Mouse (Mus musculus) embryonic facial prominence, embryonic 12.5 days (tissue): ENCODE measurements at regions not wholly inside any gene's neighbourhood (a gene's known extent, or its start where the extent isn't known, plus 50 kb on each side); places are given as distances from the start of the nearest gene placed in this dataset.

Experiments used
- ATAC-seq: fragments of 200-750 bp; cut with Nextera tagmentation; 2 replicates; pipeline ENCODE4 v1.8.0; 2017; ENCODE audit not compliant: insufficient number of reproducible peaks, insufficient read depth, low FRiP score, low TSS enrichment
- H3K27ac ChIP-seq: fragments of 300-500 bp; sonication (generic); 2 replicates; pipeline ENCODE4 v1.5.1; 2016; ENCODE audit warnings: mild to moderate bottlenecking
- H3K27me3 ChIP-seq: fragments of 300-500 bp; sonication (generic); 2 replicates; pipeline ENCODE4 v1.6.1; 2016; ENCODE audit warnings: mild to moderate bottlenecking, moderate library complexity
- H3K36me3 ChIP-seq: fragments of 300-500 bp; sonication (generic); 2 replicates; pipeline ENCODE4 v1.6.1; 2016; ENCODE audit warnings: mild to moderate bottlenecking
- H3K4me1 ChIP-seq: fragments of 300-500 bp; sonication (generic); 2 replicates; pipeline ENCODE4 v1.6.1; 2016
- H3K4me2 ChIP-seq: fragments of 300-500 bp; sonication (generic); replicated peaks from 2 replicates; pipeline ENCODE4 v1.6.1; 2016; ENCODE audit warnings: mild to moderate bottlenecking, moderate library complexity
- H3K4me3 ChIP-seq: fragments of 300-500 bp; sonication (generic); 2 replicates; pipeline ENCODE4 v1.5.1; 2016; ENCODE audit warnings: mild to moderate bottlenecking
- H3K9ac ChIP-seq: fragments of 300-500 bp; sonication (generic); 2 replicates; pipeline ENCODE4 v1.6.1; 2016; ENCODE audit warnings: mild to moderate bottlenecking, moderate library complexity
- H3K9me3 ChIP-seq: fragments of 300-500 bp; sonication (generic); 2 replicates; pipeline ENCODE4 v1.6.1; 2016; ENCODE audit warnings: mild to moderate bottlenecking, moderate library complexity
- WGBS: fragments of 180-500 bp; shearing (Covaris S2); methylation state at CpG from one replicate; pipeline ENCODE4 v1.1.7; 2016; 5-methylcytosine and 5-hydroxymethylcytosine counted together

- 75% methylated on average over 1 of the region's 1 CpGs for WGBS
- peaks cover 6% of the 10 kb centered on the region for H3K4me1 ChIP-seq
- H3K36me3 ChIP-seq, result no peaks in the 10 kb centered on the region
- no peak for ATAC-seq
- H3K27me3 ChIP-seq, result no peaks in the 10 kb centered on the region
- no peak overlapping the region for H3K27ac ChIP-seq
- no peaks in the 10 kb centered on the region for H3K9me3 ChIP-seq
- H3K4me3 ChIP-seq, result no peak overlapping the region
- H3K4me2 ChIP-seq, result no peak overlapping the region
- H3K9ac ChIP-seq, result no peak overlapping the region
Measured at GRCm38 (mm10) chr14:72148886-72149285, 342.8 kb downstream of the Gm9195 start.

GRCm38 (mm10) chr14:72146381-72146780 is 345.3 kb downstream of the Gm9195 start:
- Histone ChIP-seq H3K4me1 (peaks cover 6% of the 10 kb centered on the region), H3K9ac (no peak overlapping the region), H3K4me3 (no peak overlapping the region), H3K27ac (no peak overlapping the region), H3K9me3 (no peaks in the 10 kb centered on the region), H3K4me2 (no peak overlapping the region), H3K27me3 (no peaks in the 10 kb centered on the region), H3K36me3 (no peaks in the 10 kb centered on the region)
- no peak for ATAC-seq
- WGBS, result 13% methylated on average over 2 of the region's 2 CpGs

DNA sequence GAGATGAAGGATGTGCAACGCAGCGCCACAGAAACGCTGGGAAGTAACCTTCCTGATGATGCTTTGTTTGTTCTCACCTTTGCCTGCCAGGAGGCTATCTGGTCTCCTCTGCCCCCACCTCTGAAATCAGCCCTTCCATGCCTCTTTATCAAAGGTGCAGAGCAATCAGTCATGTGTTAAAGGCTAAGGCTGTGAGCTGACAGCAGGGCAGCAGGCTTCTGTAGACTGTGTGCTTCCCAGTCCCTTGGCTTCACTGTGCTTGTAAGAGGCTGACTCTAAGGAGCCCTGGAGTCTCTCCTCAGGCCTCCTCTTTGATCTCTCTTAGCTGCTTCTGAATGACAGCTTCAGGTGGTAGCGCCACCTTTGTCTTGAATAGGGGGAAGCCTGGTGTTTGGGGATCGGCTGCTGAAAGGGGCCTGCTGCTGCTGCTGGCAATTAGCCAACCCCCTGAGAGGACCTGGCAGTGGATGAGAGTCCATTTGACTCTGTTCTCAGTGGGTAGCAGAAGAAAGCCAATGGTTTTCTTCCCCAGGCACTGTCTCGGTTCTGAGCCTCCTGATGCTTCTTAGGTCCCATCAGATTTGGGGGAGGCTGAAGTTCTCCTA is 348.7 kb downstream of the Gm9195 start:
- no peaks in the 10 kb centered on the region for H3K4me1 ChIP-seq
- WGBS, result 15% methylated on average over 6 of the region's 6 CpGs
- H3K36me3 ChIP-seq, result no peaks in the 10 kb centered on the region
- no peak overlapping the region for H3K4me2 ChIP-seq
- H3K9me3 ChIP-seq, result no peaks in the 10 kb centered on the region
- no peaks in the 10 kb centered on the region for H3K27me3 ChIP-seq
- H3K27ac ChIP-seq, result no peak overlapping the region
- no peak for ATAC-seq
- no peak overlapping the region for H3K4me3 ChIP-seq
- H3K9ac ChIP-seq, result no peak overlapping the region

DNA sequence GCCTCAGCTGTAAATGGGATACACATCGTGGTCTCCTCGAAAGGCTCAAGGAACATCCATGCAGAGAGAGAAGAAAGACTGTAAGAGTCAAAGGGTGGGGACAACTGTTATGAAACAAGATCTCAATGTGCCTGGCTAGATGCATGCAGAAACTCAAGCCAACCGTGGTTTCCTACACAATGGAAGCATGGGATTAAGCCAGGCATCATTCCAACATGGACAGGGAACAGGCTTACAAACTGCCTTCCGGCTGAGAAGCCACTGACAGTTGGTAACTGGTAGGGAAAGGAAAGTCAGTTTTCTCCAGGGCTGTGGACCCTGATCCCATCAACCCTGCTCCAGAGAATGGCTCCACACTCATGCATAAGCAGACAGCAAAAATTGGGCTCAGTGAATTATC is 350.5 kb downstream of the Gm9195 start:
- Histone ChIP-seq H3K4me2 (no peak overlapping the region), H3K4me1 (no peaks in the 10 kb centered on the region), H3K36me3 (no peaks in the 10 kb centered on the region), H3K9me3 (no peaks in the 10 kb centered on the region), H3K27me3 (no peaks in the 10 kb centered on the region), H3K4me3 (no peak overlapping the region), H3K27ac (no peak overlapping the region), H3K9ac (no peak overlapping the region)
- 81% methylated on average over 4 of the region's 4 CpGs for WGBS
- ATAC-seq, result no peak

GRCm38 (mm10) chr14:72130149-72130548 is 361.5 kb downstream of the Gm9195 start:
- no peak for ATAC-seq
- H3K9ac ChIP-seq, result no peak overlapping the region
- no peak overlapping the region for H3K4me2 ChIP-seq
- no peaks in the 10 kb centered on the region for H3K27me3 ChIP-seq
- no peaks in the 10 kb centered on the region for H3K36me3 ChIP-seq
- H3K9me3 ChIP-seq, result no peaks in the 10 kb centered on the region
- H3K4me1 ChIP-seq, result no peaks in the 10 kb centered on the region
- 55% methylated on average over 4 of the region's 4 CpGs for WGBS
- no peak overlapping the region for H3K4me3 ChIP-seq
- no peak overlapping the region for H3K27ac ChIP-seq

- no peak for ATAC-seq
- H3K4me3 ChIP-seq, result no peak overlapping the region
- H3K9ac ChIP-seq, result no peak overlapping the region
- no peaks in the 10 kb centered on the region for H3K27me3 ChIP-seq
- H3K4me2 ChIP-seq, result no peak overlapping the region
- H3K36me3 ChIP-seq, result no peaks in the 10 kb centered on the region
- H3K4me1 ChIP-seq, result 0 out of 2 replicates have a peak, but pooled peaks cover 4% of the 10 kb centered on the region
- H3K9me3 ChIP-seq, result no peaks in the 10 kb centered on the region
- H3K27ac ChIP-seq, result no peak overlapping the region
- WGBS, result 82% methylated on average over 4 of the region's 4 CpGs
Measured at GRCm38 (mm10) chr14:72121786-72122185, 369.9 kb downstream of the Gm9195 start.

GRCm38 (mm10) chr14:72121006-72121405 is 370.6 kb downstream of the Gm9195 start:
- Histone ChIP-seq H3K27me3 (no peaks in the 10 kb centered on the region), H3K9ac (no peak overlapping the region), H3K4me2 (no peak overlapping the region), H3K9me3 (no peaks in the 10 kb centered on the region), H3K4me1 (0 out of 2 replicates have a peak, but pooled peaks cover 4% of the 10 kb centered on the region), H3K27ac (no peak overlapping the region), H3K4me3 (no peak overlapping the region), H3K36me3 (no peaks in the 10 kb centered on the region)
- no peak for ATAC-seq
- WGBS, result 10% methylated on average over 1 of the region's 1 CpGs

DNA sequence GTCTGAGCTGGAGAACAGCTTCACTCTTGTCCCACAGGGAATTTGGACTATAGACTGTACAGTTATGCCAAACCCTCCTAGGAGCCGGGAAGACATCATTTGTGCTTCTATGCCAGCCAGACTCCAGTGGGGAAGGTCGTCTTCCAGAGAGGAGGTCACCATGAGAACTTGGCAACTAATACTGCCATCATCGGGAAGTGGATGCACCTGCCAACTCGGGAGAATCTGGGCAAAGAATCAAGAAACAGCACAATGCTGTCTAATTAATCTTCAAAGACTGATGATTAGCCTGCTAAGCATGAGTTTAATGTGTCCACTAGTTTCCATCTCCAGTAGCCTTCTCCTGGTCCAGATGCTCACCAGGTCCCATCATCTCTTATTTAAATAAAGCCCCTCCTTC is 374.8 kb downstream of the Gm9195 start:
- ATAC-seq, result no peak
- WGBS, result 83% methylated on average over 4 of the region's 4 CpGs
- no peak overlapping the region for H3K9ac ChIP-seq

GRCm38 (mm10) chr14:72113377-72113993 is 378.2 kb downstream of the Gm9195 start:
- Histone ChIP-seq H3K27ac (no peak overlapping the region), H3K4me2 (no peak overlapping the region), H3K27me3 (no peaks in the 10 kb centered on the region), H3K9ac (no peak overlapping the region), H3K9me3 (no peaks in the 10 kb centered on the region), H3K4me3 (no peak overlapping the region), H3K36me3 (no peaks in the 10 kb centered on the region), H3K4me1 (no peaks in the 10 kb centered on the region)
- no peak for ATAC-seq
- 83% methylated on average over 8 of the region's 8 CpGs for whole genome bisulfite sequencing

More for the DNA sequence above, 374.8 kb downstream of the Gm9195 start:
- Histone ChIP-seq H3K4me3 (no peak overlapping the region), H3K4me1 (0 out of 2 replicates have a peak, but pooled peaks cover 4% of the 10 kb centered on the region), H3K4me2 (no peak overlapping the region), H3K36me3 (no peaks in the 10 kb centered on the region), H3K27me3 (no peaks in the 10 kb centered on the region), H3K27ac (no peak overlapping the region), H3K9me3 (no peaks in the 10 kb centered on the region)

DNA sequence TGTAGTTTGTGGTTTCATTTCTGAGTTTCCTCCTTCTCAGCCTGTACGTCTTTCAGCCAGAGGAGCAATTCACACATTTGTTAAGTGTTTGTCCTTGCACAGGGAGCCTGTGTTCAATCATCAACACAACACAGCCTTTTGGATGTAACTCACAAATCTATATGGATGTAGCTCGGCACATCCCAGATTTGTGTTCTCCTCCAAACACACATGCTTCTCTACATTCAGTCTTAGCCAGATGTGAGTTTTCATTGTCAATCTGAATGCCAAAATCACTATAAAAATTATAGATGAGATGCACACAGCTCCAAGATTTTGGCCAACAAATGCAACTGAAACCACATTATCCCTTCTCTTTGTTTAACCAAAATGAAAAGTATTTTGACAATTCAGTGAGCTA is 380.9 kb downstream of the Gm9195 start:
- 83% methylated on average over 2 of the region's 2 CpGs for WGBS
- Histone ChIP-seq H3K4me1 (no peaks in the 10 kb centered on the region), H3K4me2 (no peak overlapping the region), H3K9ac (no peak overlapping the region), H3K36me3 (no peaks in the 10 kb centered on the region), H3K27ac (no peak overlapping the region), H3K9me3 (no peaks in the 10 kb centered on the region), H3K4me3 (no peak overlapping the region), H3K27me3 (no peaks in the 10 kb centered on the region)
- ATAC-seq, result no peak

- no peaks in the 10 kb centered on the region for H3K27me3 ChIP-seq
- H3K27ac ChIP-seq, result no peak overlapping the region
- H3K36me3 ChIP-seq, result no peaks in the 10 kb centered on the region
- H3K4me1 ChIP-seq, result no peaks in the 10 kb centered on the region
- no peaks in the 10 kb centered on the region for H3K9me3 ChIP-seq
- WGBS, result 89% methylated on average over 2 of the region's 2 CpGs
- H3K9ac ChIP-seq, result no peak overlapping the region
- no peak overlapping the region for H3K4me3 ChIP-seq
- no peak overlapping the region for H3K4me2 ChIP-seq
- ATAC-seq, result no peak
Measured at GRCm38 (mm10) chr14:72091579-72091978, 400.1 kb downstream of the Gm9195 start.

GRCm38 (mm10) chr14:72081473-72081872 is 410.2 kb downstream of the Gm9195 start:
- H3K36me3 ChIP-seq, result no peaks in the 10 kb centered on the region
- H3K9ac ChIP-seq, result no peak overlapping the region
- no peaks in the 10 kb centered on the region for H3K4me1 ChIP-seq
- H3K27me3 ChIP-seq, result no peaks in the 10 kb centered on the region
- no peak overlapping the region for H3K4me2 ChIP-seq
- no peak for ATAC-seq
- H3K27ac ChIP-seq, result no peak overlapping the region
- H3K4me3 ChIP-seq, result no peak overlapping the region
- H3K9me3 ChIP-seq, result no peaks in the 10 kb centered on the region
- 47% methylated on average over 3 of the region's 3 CpGs for WGBS
